Mouse (Mus musculus) gastrocnemius, postnatal 14 days (tissue): ENCODE measurements around the gene Arid5a. TPM values are rescaled to one million over a fixed set of nuclear protein-coding genes. Genes with fewer than 3 reads are reported as not detected.

Experiments
- DNase-seq: peaks from one replicate; pipeline ENCODE4 v3.0.0; 2021; ENCODE audit warnings: mixed read lengths
- intact Hi-C: fragments of 180-260 bp; cut with DNase I; formaldehyde crosslinking; loops from one replicate; pipeline ENCODE4 v1.15.1; 2025; ENCODE audit warnings: low total_unique reads
- total RNA-seq, 2 experiments: library from RNA; stranded (reverse); gene quantifications; 2 replicates each; pipeline ENCODE4 v1.2.3; 2021

Gene Arid5a
- total RNA-seq, 2 experiments from 2014 or later, result 7.8 to 12.0 TPM

- no peak for DNase-seq
- intact Hi-C loops, result no loop called here
These were observed 26.6 kb upstream of the Arid5a start for GRCm38 (mm10) chr1:36280938-36281337.

DNA sequence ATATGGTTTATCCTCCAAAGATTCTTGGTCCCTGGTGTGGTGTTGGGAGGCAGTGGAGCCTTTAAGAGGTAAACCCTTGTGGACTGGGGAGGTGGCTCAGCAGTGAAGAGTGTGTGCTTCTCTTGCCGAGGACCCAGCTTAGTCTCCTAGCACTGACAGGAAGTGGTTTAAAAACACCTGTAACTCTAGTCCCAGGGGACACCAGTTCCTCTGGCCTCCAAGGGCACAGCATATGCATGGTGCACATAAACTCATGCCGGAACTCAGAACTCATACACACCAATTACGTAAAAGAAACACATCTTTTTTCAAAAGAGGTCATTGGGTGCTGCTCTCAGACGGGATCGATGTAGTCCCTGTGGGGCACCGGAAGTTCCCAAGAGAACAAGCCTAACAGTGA, 25.7 kb upstream of the Arid5a start:
- DNase-seq, result no peak
- intact Hi-C loops, result no loop called here

- intact Hi-C loops, result no loop called here
- no peak for DNase-seq
These were observed 14.1 kb upstream of the Arid5a start for GRCm38 (mm10) chr1:36293470-36293869.

GRCm38 (mm10) chr1:36294402-36294801, 13.1 kb upstream of the Arid5a start:
- intact Hi-C loops, result no loop called here
- no peak for DNase-seq

GRCm38 (mm10) chr1:36296466-36297149, 10.9 kb upstream of the Arid5a start:
- intact Hi-C loops, result no loop called here
- no peak for DNase-seq

DNA sequence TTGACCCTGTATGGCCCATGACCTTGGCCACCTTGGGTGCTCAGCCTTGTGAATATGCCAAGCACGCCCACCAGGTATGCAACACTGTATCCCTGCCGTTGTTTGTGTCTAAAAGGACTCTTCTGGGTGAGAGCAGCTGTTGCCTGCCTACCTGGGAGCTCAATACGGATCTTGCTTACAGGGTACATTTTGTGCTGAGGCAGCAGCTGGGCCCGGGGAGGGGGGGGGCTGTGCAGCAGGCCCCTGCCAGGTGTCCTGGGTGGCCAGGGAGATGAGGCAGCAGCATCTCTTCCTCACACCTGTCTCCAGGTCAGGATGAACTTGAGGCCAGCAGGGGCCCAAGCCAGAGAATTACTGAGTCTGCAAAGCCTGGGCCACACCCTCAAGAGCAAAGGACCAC, 9.4 kb upstream of the Arid5a start:
- DNase-seq, result no peak
- intact Hi-C loops, result no loop called here

DNA sequence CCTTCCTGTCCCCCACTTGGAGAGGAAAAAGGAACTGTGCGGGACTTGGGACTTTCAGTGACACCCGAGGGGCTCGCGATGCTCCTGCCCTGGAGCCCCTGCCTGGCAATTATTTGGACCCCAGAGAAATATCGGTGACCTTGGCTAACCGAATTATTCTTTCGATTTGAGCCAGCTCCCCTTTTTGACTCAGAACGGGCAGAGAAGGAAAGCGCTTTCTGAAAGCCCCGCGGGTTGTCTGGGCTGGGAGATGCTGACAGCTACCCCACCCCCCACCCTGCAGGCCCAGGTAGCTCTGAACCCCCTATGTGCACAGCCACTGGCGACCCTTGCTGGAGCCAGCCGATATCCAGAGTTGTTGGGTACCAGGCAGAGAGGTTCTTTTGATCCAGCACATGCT, 8.4 kb upstream of the Arid5a start:
- intact Hi-C loops, result no loop called here

GRCm38 (mm10) chr1:36299676-36300075, 7.9 kb upstream of the Arid5a start:
- no peak for DNase-seq
- intact Hi-C loops, result no loop called here

More for the DNA sequence above, 8.4 kb upstream of the Arid5a start:
- no peak for DNase-seq

GRCm38 (mm10) chr1:36300486-36300885, 7.0 kb upstream of the Arid5a start:
- DNase-seq, result no peak
- intact Hi-C loops, result no loop called here

GRCm38 (mm10) chr1:36302273-36302672, 5.3 kb upstream of the Arid5a start:
- no peak for DNase-seq
- intact Hi-C loops, result no loop called here

GRCm38 (mm10) chr1:36302957-36303356, 4.6 kb upstream of the Arid5a start:
- no peak for DNase-seq
- intact Hi-C loops, result no loop called here

DNA sequence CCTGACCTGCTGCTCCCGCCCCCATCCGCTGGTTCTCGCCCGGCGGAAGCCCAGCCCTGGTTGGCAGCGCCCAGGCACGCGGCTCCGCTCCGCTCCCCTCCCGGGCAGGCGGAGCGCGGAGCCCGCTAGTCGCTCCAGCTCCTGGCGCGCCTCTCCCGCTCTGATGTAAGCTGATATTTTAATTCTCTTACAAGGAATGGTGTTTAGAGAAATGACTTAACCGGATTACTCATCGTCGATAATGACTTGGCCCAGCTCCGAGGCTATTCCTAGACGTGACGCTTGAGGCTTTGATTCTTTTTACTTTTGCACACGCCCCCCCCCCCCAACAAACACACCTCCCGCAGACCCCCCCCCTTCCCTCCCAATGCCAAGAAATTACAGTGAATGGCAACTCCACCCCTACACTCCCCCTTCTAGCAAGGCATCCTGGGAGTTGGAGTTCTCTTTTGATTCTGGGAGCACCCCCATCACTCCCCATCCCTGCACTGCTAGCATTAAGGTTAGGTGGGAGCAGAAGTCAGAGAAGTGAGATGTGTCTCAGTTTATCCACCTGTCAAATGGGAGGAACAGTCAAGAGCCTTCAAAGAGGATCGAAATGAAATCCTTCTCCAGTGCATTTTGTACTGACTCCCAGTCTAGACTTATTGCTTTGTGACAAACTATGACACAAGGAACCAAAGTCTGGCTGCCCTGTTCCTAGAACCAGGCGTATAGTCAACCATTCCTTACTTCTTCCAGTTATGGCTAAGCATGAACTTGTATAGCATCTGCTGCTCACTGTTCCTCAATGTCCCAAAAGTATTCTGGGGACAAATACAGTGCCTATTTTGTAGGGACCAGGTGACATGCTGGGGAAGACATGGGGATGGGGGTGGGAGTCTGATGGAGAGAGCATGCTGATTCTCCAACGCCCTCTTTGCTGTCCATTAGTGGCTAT, 3.9 kb upstream of the Arid5a start:
- DNase-seq, result peak; percentile 88
- intact Hi-C loops, result no loop called here

GRCm38 (mm10) chr1:36304764-36305163, 2.8 kb upstream of the Arid5a start:
- intact Hi-C loops, result no loop called here
- peak; percentile 30 for DNase-seq

- intact Hi-C loops, result no loop called here
- no peak for DNase-seq
These were observed 1.4 kb upstream of the Arid5a start for GRCm38 (mm10) chr1:36306120-36306519.

DNA sequence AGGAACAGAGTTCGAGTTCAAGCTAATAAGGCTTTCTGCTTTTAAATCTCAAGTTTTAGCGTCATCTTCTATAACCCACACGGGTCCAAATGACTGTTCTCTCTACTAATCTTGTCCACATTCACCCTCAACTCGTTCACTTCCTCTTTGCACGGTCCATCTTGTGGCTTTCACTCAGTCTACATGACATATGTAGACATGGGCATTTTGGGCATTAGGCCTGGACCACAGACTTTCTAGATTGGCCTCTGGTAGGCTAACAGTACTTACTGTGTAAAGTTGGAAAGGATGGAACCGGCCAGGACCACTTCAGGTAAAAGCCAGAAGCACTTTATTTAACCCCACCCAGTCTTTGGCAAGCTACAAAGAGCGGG, 425 bp upstream of the Arid5a start:
- no peak for DNase-seq
- intact Hi-C loops, result no loop called here

GRCm38 (mm10) chr1:36308451-36308901, 943 bp downstream of the Arid5a start:
- DNase-seq, result no peak
- intact Hi-C loops, result no loop called here

DNA sequence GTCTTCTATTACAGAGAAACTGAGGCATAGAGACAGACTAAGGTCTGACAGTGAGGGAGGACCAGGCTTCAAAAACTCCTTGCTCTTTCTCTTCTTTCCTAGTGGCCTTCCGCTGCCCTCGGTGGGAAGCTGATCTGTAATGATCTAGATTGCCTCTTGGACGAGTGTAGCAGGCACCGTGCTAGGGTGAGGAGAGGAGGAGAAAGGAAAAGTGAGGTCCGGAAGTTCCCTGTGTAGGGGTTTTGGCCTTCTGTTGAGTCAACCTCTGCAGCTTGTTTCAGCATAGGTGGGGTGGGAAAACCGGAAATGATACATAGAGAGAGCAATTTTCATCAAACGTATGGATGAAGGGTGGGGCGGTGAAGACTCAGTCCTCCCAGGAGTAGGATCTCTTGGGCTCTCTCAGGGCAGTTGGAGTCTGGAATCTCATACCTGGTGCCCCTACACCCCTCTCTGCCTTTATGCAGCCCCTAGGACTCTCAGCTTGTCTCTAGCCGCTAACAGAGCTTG, 1.5 kb downstream of the Arid5a start:
- intact Hi-C loops, result no loop called here
- DNase-seq, result no peak

DNA sequence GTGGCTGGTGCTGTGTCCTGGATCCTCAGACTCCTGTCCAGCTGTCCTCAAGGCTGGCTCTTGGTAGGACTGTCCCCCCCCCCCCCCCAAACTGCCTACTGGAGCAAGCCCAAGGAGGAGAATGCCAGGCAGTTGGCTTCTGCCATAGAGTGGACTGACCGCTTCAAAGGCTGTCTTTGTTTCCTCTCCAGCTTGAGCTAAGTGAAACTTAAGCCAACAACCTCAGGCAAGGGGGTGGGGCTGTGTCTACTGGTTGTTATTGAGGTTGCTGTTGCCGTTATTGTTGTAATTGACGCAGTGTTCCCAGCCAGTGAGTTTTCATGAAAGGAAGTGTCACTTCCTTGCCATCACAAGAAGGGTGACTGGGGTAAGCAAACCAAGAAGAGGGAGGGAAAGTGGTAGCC, 2.0 kb downstream of the Arid5a start:
- peak; percentile 40 for DNase-seq
- intact Hi-C loops, result no loop called here

- DNase-seq, result no peak
- intact Hi-C loops, result no loop called here
These were observed 7.6 kb downstream of the Arid5a start for GRCm38 (mm10) chr1:36314959-36315775.

- DNase-seq, result no peak
- intact Hi-C loops, result no loop called here
These were observed 8.2 kb downstream of the Arid5a start for GRCm38 (mm10) chr1:36315776-36316100.
